Mouse (Mus musculus) spleen, postnatal 0 days (tissue): ENCODE data around the gene Sf3b5. TPM values are rescaled to one million over a fixed set of nuclear protein-coding genes. Genes with fewer than 3 reads are reported as not detected.

ENCODE experiments used
- polyA plus RNA-seq: library from polyadenylated mRNA; unstranded; fragments of >200 nt; fragmentation: Nextera tagmentation; extraction: Ambion mirVana; gene quantifications from 2 replicates; pipeline ENCODE4 v1.2.1, GENCODE M21; 2015

The Sf3b5 gene
- polyA plus RNA-seq = 31.5 and 32.8 TPM in 2 replicates

DNA sequence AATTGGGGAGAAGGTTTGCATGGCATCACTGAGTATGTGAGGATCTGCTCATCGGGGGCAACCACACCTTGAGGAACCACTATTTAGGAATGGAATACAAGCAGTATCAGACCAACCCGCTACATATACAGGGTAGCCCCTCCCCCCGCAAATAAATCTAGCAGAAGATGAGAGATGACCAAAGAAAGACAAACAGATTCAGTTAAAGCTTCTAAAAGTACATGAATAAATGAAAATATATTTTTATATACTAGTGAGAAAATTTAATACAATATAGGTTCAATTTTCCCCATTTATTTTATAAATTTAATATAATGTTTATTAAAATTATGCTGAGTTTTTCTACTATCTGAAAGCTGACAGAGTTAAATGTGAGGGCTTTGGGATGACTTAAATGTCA, at the start of gene Sf3b5:
Gene Sf3b5 (plus strand): TSS at position 301 of the 400 bp plus-strand sequence.

DNA sequence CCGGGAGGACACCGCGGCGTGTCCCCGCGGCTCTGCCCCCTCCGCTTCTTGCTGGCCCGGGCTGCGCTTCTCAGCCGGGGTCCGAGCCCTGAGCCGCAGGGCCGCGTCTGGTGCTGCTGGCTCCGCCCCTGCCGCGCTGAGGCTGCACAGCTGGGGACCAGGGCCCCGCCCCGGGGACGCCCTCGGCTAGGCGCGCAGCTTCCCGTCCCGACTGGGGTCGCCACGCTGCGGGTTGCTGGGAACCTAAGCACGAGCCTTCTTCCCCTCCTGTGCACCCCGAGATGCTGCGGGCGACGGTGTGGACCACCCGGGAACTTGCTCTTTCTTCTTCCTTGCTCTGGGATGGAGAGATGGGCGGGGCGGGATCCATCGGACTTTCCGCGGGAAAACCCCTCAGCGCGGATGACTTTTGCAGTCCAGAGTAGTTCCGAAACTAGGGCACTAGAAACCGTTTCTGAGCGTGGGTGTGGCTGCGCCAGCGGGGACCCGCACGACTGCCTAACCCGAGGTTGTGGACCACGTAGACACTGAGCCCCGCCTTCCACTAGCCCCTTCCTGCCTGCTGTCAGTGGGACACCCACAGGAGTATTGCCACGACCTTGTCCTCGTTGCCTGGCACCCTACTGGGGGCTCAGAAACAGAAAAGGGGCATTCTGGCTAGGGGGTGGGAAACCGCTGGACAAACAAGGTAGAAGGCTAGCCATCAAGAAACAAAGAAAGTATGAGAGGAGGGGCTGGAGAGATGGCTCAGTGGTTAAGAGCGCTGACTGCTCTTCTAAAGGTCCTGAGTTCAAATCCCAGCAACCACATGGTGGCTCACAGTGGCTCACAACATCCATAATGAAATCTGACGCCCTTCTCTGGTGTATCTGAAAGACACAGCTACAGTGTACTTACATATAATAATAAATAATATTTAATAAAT, 40.7 kb upstream of the Sf3b5 start, which contains the start of gene Stx11:
Gene Stx11 (minus strand): TSS at position 148 of the 925 bp plus-strand sequence.

Other genes with a start within 250 kb of the Sf3b5 start
- 23.7 and 33.1 TPM in 2 replicates for gene Utrn, start 136.0 kb upstream of the Sf3b5 start, polyA plus RNA-seq
- gene Stx11, start 41.0 kb upstream of the Sf3b5 start, polyA plus RNA-seq = 23.4 and 26.5 TPM in 2 replicates
- gene Plagl1, start 55.2 kb downstream of the Sf3b5 start, polyA plus RNA-seq = 15.0 and 21.2 TPM in 2 replicates
- not detected in 2 replicates for gene Zc2hc1b, start 172.7 kb downstream of the Sf3b5 start, polyA plus RNA-seq
- 33.5 and 36.2 TPM in 2 replicates for gene Ltv1, start 187.8 kb downstream of the Sf3b5 start, polyA plus RNA-seq